Mouse (Mus musculus): ENCODE measurements around the gene Hoxc13.

Hoxc13 gene

DNA sequence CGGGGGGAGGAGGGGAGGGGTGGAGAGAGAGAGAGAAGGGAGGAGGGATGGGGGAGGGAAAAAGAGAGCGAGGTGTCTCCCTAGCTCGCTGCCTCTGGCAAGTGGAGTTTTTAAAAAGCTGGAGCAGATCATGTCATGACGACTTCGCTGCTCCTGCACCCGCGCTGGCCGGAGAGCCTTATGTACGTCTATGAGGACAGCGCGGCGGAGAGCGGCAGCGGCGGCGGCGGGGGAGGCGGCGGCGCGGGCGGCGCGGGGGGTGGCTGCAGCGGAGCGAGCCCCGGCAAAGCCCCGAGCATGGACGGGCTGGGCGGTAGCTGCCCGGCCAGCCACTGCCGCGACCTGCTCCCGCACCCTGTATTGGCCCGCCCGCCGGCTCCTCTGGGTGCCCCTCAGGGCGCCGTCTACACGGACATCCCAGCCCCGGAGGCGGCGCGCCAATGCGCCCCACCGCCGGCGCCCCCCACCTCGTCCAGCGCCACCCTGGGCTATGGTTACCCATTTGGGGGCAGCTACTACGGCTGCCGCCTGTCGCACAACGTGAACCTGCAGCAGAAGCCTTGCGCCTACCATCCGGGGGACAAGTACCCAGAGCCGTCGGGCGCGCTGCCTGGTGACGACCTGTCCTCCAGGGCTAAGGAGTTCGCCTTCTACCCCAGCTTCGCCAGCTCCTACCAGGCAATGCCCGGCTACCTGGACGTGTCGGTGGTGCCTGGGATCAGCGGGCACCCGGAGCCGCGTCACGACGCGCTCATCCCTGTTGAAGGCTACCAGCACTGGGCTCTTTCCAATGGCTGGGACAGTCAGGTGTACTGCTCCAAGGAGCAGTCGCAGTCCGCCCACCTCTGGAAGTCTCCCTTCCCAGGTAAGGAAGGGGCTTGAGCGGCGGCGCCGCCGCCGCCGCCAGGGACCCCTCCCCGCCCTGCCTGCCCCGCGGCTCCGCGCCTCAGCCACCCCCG is at the start of gene Hoxc13:
TSS of gene Hoxc13 (plus strand) at position 51 of the 959 bp plus-strand sequence.
- DNase-seq (ENCODE audit: low read depth) = no peak

DNA sequence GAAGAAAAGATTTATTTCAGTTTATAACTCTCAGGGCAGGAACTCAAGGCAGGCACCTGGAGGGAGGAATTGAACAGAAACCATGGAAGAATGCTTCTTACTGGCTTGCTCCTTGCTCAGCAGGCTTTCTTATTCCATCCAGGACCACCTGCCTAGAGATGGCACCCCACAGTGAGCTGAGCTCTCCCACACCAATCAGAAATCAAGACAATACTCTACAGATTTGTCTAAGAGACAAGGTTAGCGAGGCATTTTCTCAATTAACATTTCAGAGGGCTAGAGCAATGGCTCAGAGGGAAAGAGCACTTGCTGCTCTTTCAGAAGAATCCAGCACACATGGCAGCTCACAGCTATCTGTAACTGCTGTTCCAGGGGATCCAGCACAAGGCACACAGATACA is 35.1 kb upstream of the Hoxc13 start:
- no peak for DNase-seq (ENCODE audit: low read depth)

DNA sequence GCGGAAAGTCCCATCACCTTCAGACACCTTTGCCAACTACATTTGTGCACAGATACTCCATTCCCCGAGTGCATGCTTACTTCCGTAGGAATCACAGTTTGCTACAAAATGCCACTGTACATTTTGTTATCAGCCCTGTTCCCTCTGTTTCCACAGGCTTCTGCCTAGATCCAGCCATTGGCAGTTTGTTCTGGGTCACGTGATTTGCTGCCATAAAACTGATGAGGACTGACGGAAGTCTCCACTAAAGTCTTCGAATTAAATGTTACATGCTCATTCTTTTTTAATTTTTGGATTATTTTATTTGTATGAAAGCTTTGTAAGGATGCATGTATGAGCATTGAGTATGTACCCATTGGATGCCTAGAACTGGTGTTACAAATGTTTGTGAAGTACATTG is 25.8 kb upstream of the Hoxc13 start:
- DNase-seq (ENCODE audit: low read depth) = no peak

DNA sequence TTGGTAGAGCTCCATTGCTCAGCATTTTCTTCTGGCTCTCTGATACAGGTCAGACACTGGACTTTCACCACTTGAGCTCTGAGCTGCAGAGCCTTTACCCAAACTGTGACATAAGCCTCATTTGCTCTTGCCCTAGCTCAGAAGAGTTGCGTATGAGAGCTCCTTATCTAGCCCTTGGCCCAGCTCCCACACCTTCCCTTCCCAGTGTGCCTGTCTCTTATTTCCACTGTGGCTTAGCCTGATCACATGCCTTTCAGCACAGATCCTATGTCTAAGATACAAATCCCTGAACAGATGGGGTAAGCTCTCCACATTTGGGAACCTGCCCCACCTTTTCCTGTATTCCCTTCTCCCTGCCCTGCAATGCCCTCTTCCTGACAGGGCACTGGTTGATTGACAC is 16.0 kb upstream of the Hoxc13 start:
- DNase-seq (ENCODE audit: low read depth) = no peak

DNA sequence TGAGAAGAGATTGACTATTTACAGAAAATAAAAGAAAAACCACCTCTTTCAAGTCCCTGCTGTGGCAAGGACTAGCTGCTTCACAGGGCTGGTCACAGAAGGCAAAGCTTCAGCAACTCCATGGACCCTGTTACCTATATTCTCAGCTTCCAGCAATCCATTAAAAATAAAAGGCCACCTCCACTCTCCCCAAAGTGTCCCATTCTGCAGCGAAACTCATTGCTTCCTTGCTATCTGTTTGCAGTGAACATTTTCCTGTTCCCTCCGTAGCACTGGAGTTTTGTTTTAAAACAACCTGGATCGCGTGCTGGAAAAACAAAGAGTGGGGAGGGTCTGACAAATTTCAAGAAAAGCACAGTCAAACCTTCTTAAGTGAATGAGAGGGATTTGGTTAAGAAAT is 11.4 kb upstream of the Hoxc13 start:
- no peak for DNase-seq (ENCODE audit: low read depth)

DNA sequence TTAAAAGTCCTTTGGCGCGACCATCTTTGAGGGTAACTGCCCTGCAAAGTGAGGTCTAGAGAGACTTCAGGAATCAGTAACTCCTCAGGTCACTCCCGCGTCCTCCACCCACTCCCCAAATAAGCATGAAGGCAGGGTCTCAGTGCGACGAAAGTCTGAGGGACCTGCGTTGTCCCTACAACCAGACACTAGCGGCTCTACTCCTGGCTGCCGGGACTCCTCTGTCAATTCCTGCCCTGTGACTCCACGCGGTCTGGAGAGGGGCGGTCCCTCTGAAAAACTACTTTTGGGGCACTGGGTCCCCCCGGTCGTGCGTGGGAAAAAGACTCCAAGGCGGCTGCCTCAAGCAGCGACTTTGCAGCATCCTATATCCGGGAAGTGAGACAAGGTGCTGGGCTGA is 10.9 kb upstream of the Hoxc13 start:
- no peak for DNase-seq (ENCODE audit: low read depth)

DNA sequence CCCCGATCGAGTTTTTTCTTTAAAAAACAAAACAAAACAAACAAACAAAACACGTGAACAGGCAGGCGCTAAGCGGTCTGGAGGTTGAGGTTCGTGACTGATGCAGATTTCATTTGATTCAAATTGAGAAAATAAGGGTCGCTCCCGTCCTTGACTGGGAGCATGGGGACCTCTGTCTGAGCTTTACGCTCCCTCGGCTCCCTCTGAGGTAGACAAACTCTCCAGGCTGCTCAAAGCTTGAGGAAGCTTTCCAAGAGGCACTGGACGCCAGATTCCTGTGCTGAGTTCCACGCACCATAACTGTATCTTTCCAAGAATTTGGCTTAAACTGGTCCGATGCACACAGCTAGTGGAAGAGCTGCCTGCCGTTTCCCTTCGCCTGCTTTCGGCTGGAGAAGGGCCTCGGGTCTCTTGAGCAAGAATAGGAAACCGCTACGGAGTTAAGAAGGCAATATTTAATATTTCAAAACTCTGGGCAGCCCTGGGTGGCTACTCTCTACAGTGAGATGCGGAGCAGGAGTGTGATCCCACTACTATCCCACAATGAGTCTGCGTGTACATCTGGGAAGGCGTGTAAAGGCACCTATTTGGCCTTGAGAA is 10.3 kb upstream of the Hoxc13 start:
- no peak for DNase-seq (ENCODE audit: low read depth)

DNA sequence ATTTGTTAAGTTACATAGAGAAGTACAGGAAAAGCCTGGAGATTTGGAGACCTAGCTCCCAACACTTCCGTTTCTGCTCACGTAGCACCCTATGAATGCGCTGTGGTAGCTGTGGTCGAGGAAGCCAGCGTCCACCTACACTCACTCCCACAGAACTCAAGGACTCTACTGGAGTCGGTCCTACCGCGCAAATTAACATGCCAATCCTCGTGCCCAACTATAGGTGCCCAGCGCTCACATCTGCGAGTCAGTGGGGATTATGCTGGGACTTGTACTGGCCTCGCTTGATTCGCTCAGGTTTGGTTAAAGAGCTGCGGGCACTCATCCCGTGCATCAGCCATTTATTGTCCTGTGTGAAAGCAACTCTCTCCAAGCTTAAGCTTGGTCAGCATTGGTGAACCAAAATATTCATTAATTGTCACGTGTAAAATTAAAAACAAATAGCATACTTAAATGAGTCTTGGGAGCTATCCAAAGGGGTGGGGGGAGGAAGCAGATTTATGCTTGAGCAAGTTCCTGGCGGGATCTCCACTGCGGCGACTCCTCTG is 7.8 kb upstream of the Hoxc13 start:
- no peak for DNase-seq (ENCODE audit: low read depth)

DNA sequence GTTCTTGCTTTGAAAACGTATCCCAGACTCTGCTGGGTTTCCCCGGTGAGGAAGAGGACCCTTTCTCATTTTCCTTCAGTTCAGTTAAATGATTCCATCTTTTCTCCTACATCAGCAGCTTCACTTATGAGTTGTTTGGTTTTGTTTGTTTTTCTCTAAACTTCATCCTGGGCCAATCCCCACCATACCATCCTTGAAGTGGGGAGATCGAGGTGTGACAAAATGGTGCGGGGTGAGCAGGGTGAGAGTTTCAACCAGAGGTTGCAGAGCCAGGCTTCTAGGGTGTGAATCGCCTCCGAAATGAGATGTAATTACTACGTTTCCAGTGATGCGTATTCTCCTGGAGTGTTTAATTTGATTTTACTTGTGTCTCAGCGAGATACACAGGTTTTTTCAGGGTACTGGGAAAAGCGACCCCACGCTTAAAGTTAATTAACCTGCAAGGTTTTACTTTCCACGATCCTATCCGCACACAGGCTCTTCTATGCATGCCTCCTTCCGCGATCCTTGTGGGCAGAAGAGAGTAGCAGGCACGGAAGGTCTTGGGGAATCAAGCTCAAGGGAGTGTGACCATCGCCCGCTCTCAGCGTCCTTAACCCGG is 2.8 kb upstream of the Hoxc13 start:
- no peak for DNase-seq (ENCODE audit: low read depth)

DNA sequence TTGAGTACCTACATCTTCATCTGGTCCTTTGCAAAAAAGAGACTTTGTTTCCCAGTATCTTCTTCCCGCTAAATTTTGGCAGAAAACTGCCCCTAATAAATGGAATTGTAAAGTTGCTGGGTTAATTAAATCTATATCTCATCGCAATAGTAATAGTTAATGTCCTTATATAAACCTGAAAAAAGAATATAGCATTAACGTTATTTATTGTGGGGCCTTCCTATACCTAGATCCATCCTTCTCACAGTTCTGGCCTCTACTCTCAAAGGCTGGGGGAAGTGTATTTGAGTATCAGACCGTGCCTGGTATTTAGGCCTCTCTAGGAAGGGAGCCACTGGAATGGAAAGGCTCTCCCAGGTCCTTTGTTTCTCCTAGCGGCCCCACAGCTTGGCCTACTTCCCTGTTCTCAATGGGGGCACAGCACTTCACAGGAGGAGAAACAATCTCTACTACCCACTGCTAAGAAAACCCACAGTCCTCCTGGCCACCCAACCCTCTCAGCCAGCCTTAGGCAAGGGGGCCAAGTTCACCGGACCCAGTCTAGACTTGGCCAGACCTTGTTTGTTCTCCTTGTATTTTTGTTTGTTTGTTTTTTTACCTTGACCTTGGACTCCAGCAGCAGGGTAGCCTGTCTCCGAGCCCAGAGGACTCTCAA is 2.2 kb upstream of the Hoxc13 start:
- DNase-seq (ENCODE audit: low read depth) = no peak

DNA sequence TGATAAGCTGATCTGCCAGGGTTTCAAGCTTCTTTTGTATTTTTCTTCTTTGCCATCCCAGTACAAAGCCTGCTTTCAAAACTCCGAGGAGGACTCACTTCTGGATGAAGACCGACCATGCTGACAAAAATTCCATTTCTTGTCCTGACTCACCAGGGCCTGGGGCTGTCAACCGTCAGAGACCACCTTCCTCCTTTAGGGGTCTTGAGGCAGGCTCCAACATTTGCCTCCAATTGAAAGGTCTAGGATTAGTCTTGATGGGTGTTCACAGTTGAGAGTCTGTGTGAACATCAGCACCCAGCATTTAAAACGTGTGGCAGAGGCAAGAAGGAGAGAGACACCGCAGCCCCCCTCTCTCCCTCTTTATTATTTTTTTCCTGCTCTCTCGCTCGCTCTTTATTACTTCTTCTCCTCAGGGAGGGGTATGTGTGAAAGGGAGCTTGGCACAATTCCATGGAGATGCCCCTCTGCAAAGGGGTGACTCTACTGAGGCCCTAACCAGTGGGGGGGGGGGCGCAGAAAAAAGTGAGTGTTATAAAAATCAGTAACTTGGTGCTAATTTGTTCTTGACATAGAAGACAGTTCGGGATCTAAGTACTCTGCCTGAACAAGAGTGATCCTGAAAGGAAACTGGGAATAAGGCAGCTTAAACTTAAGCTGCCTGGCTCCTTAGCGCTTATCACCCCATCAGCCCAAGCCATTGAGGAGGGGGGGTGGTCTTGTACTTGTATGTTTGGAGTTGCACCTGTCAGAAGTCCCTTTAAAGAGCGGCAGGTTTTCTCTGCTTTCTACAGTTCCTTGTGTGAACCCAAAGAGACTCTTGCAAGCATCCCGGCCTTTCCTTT is 1.3 kb upstream of the Hoxc13 start:
- DNase-seq (ENCODE audit: low read depth) = no peak

DNA sequence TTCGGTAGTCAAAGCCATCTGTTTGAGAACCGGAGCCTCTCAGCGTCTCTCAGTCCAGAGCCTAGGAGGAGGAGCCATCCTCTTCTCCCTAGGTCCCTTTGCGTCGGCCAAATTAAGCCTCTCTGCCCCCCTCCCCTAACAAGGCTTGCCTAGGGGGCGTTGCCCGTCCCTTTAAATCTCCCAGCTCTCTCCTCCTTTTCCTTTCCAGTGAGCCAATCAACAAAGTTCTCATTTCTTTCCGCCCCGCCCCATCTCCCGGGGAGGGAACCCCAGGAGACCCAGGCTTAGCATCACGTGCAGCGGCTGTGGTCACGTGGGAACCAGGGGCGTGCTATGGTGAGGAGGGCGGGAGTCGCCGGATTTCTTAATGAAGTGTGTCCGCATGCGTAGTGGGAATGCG is 284 bp upstream of the Hoxc13 start:
- DNase-seq (ENCODE audit: low read depth) = peak; percentile 18

DNA sequence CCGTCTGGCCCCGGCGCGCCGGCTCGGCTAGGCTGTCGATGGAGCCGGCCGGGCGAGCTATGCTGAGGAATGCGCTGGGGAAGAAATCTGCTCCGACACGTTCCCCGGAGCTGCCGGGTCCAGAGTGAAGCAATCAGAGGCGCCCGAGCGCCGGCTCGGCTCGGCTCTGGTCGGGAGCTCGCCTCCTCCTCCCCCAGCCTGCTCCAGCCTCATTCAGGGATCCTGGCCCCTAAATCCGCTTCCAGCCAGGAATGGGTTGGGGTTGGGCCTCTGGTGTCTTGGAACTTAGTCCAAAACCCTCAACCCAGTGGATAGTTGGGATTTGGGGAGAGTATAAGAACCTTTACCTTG is 1.1 kb downstream of the Hoxc13 start:
- no peak for DNase-seq (ENCODE audit: low read depth)

DNA sequence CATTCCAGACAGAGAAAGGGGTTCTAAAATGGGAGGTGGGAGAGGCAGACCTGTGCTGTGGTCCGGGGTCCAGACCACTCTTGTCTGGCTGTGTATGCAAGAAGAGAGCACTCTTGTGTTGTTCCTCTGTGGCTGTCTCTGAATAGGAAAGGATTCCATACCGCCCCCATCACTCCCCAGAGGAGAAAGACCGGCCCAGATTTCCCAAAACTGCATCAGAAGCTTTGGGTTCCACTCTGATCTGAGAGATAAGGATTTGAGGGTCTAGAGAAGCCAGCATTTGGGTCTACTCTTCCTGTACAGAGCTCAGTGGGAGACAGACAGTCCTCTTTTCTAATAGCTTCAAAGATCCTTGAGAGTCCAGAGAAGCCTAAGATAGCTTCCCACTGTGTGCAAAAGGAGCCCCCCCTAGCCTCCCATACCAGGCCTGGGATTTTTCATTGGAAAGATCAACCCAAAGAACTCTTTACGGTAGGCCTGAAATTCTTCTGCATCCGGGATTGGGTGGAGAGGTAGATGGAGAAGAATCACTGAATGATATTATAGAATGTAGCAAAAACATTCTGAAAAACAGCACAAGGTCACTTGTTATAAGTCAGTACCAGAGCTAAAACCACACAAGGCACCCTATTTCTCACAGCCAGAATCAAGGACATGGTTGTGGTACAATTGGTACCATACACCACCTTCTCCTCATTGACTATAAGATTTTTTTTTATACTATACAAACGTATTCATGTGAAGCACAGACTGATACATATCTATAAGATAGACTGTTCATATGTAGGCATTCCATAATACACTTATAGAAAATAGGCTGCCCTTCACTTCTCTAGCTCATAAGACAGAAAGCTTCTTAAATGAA is 2.0 kb downstream of the Hoxc13 start:
- DNase-seq (ENCODE audit: low read depth) = no peak

DNA sequence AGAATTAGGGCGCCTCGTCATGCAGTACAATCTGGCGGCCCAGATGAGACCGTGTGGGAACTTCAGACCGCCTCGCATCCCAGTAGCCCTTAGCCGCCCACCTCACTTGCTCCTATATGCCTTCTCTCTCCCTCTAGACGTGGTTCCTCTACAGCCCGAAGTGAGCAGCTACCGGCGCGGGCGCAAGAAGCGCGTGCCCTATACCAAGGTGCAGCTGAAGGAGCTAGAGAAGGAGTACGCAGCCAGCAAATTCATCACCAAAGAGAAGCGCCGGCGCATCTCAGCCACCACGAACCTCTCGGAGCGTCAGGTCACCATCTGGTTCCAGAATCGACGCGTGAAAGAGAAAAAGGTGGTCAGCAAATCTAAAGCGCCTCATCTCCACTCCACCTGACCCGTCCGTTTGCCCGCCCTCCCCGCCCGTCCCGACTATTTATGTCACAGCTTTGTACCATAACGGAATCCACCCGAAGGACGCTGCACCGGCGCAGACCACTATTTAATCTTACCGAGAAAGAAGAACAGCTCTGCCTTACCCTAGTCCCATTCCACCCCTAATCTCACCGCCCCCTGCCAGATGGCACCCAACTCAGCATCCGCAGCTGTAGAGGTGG is 6.2 kb downstream of the Hoxc13 start:
- DNase-seq (ENCODE audit: low read depth) = no peak

DNA sequence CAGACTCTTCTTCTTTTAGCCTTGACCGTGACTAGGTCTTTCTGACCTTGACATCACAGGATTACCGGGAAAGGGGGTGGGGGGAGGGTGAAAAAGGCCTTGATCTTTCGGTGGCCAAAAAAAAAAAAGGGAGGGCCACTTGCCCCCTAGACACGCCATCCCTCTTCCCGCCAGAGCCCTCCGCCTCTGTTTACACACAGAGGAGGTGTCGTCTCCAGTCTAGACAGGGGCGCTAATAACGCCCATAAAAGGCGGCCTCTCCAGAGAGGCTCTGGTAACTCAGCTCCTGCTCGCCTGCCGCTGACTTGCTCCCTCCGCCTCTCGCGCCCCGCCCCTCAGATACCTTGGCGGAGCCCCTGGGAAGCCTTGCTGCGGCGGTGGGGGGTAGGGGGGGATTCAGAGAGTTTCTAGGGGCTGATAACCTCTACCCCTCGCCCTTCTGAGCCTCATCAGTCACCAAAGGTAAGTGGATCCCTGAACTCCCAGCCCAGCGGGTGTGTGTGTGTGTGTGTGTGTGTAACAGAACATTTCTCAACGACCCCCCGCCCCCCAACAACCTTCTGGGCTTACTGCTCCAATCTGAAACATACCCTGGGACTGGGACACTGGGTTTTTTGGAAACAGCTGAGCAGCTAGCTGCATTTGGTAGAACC is 10.9 kb downstream of the Hoxc13 start:
- no peak for DNase-seq (ENCODE audit: low read depth)

DNA sequence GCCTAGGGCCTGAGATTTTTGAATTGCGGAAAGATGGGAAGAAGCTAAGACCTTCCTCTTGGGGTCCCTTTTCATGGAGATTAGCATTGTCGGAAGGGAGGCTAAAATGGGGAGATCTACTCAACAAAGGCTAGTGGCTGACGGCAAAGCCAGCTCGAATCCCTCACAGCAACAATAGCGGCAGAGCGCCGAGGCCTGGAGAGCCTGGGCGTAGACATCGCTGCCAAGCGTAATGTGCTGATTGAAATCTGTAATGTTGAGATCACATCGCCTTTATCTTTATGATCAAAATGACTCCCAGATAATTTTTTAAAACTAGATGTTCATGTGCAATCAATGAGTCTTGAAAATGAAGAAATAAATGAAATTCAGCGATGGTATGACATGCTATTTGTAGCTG is 13.5 kb downstream of the Hoxc13 start:
- no peak for DNase-seq (ENCODE audit: low read depth)

DNA sequence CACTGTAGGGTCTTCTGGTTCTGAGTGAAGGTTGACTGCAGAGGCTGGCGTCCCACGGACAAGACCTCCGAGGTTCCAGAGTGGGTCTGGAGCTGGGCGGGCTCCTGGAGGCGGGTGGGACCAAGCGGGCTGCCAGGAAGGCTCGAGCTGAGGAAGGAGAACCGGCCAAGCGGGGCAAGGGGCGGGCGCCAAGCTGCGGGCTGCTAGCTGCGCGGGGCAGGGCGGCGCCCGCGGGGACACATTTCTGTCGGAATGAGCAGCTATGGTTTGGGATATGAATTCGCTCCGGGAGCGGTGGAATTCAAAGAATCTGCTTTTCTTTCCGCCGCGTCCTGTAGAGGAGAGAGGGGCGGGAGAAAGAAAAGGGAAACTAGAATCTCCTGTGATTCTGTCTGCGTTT is 14.0 kb downstream of the Hoxc13 start:
- no peak for DNase-seq (ENCODE audit: low read depth)

DNA sequence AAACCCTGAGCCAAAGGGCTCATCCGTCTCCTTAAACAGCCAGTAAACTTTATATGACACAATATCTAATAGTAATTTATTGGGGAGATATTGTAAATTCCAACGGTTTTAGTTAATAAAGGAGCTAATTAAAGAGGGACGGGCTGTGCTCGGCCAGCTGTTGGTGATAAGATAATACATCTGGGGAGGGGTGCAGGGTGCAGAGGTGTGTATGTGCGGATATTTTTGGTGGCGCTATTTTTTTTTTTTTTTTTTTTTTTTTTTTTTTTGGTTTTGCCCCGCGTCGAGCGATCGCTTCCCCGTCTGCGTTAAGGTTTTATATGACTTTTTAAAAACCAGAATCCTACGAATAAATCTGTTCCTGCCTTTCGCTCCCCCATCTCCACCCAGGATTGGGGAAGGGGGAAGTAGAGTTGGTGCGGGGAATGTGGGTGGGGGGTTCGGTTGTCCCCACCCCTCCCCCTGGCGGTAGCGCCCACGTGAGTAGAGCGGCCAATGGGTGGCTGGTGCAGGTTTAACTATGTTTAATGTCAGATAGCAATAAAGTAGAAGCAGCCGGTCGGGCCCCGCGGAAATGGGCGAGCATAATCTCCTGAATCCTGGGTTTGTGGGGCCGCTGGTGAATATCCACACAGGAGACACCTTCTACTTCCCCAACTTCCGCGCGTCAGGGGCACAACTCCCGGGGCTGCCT is 15.5 kb downstream of the Hoxc13 start, which contains the start of gene Hoxc12:
TSS of gene Hoxc12 (plus strand) at position 479 of the 694 bp plus-strand sequence.
- DNase-seq (ENCODE audit: low read depth) = no peak

Measured in c-Kit-positive CD71-negative TER-119-negative erythroid progenitor cells, embryonic 14.5 days (primary cell).